Mouse (Mus musculus) stomach, postnatal 0 days (tissue): ENCODE measurements around the gene Defb35.

Experiments used
- CTCF ChIP-seq: IDR thresholded peaks from 2 replicates; pipeline ENCODE4 v1.5.1; 2016; ENCODE audit warnings: antibody characterized with exemption, low read depth, mild to moderate bottlenecking, moderate library complexity
- EP300 ChIP-seq: optimal IDR thresholded peaks from 2 replicates; pipeline ENCODE3; 2016; ENCODE audit warnings: antibody characterized with exemption

DNA sequence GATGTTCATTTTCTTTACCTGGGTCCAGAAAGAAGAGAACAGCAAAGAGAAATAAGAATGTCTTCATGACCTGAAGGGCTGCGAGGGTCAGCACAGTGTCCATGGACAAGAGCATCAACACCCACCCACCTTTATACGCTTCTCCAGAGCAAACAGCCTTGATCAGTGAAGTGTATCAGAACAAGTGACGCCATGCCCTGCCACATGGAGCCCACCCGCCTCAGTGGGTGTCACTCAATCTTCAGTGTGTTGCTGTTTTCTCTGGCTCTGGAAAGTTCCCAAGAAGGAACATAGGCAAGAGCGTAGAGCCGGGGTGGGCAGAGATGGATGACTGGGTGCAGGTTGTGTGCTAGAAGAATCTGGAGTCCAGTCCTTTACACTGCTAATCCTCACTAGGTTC is 5.5 kb upstream of the Defb35 start, which contains the start of gene Defb15:
- TF ChIP-seq CTCF (no peak), EP300 (no peak)
